Mouse (Mus musculus): ENCODE data around the gene Olfr510.
"Not testable (repeated sequence)": the region's sequence is repeated elsewhere in the genome, so short reads cannot be mapped to it uniquely, and the experiment has no call there.

The Olfr510 gene

DNA sequence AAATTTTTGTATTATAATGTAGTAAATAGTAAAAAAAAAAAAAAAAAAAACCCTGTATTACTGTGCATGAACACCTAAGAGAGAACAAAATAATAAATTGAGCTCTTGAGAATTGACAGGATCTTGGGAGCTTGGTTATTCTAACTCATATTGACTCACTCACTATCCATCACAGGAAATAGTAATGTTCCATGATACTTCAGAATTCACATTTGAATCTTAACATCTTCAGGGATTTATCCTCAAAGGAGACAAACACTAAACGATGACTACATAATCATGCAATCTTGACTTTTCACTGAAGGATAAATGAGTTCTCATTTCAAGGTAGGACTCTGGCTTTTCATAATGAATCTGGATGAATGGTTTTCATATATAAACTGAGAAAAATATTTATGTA, at the start of gene Olfr510:
Gene Olfr510, plus strand, starts transcription at position 301 of the 400 bp plus-strand sequence.
- DNase-seq (ENCODE audit: low spot score in 2 of 2) = no peak

- DNase-seq (ENCODE audit: low spot score in 2 of 2) = not testable (repeated sequence)
Measured at GRCm38 (mm10) chr7:108616781-108617180, 49.4 kb upstream of the Olfr510 start.

- no peak for DNase-seq (ENCODE audit: low spot score in 2 of 2)
Measured at GRCm38 (mm10) chr7:108621514-108621913, 44.7 kb upstream of the Olfr510 start, which contains the start of gene Olfr507. Olfr507 (plus strand) TSS chr7:108621814.

GRCm38 (mm10) chr7:108629694-108630093, 36.5 kb upstream of the Olfr510 start, which contains the start of gene Olfr508:
Olfr508 (plus strand) TSS chr7:108629994.
- DNase-seq (ENCODE audit: low spot score in 2 of 2) = no peak

GRCm38 (mm10) chr7:108651806-108652205, 14.4 kb upstream of the Olfr510 start, which contains the start of gene Olfr509:
Olfr509 (minus strand) TSS chr7:108651906.
- DNase-seq (ENCODE audit: low spot score in 2 of 2) = no peak

DNA sequence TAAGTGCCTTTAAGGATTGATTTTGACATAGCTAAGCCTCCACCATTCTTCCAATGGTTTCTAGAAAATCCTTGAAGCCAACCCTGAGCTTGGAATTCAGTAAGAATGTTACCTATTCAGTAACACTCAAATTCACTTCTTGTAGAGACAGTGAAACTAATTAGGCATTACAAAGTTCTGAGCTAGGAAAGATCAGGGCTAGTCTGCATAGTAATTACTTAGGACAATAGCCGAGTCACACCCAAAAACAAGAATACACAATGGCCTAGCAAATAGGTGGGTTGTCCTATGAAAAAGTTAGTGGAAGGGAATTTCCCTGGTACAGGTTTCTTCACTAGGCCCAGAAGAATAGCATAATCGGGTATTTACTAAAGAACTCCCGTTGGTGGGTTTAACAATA, 3.8 kb upstream of the Olfr510 start:
- DNase-seq (ENCODE audit: low spot score in 2 of 2) = no peak

DNA sequence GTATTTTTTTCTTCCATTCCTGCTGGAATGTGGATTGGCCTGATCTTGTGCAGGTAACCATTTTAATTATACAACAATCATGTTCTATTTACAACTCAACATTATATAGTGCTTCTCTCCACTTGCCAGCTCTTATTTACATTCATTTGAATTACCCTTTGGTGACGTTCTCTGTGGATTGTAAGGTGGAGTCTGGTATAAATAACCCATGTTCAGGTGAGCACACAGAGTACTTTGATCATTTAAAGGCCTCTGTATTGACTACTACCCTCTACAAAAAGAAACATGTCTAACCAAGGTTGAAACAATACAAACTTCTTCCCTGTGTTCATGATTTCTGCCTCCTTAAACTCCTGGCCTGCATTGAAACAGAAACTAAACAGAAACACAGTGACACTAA, 4.8 kb downstream of the Olfr510 start:
- DNase-seq (ENCODE audit: low spot score in 2 of 2) = no peak

DNA sequence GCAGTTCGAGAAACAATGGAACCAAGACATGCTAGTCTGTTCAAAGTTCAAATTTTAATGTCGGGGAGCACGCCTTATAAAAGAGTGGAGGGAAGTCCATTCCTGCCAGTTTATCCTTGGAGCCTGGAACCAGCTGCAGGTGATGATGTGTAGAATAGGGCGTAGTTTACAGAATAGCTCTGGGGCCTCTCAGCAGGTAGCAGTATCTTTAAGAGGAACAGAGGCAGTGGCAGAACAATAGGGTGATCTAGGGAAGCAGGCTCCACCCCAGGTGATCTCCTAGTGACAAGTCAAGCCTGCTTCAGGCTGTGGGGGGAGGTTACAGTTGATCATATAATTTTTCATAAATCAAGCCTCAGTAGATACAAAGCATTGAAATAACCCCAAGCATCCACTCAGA, 12.7 kb downstream of the Olfr510 start:
- DNase-seq (ENCODE audit: low spot score in 2 of 2) = no peak

GRCm38 (mm10) chr7:108713020-108713419, 46.8 kb downstream of the Olfr510 start, which contains the start of gene Olfr512:
Olfr512 (plus strand) TSS chr7:108713320.
- no peak for DNase-seq (ENCODE audit: low spot score in 2 of 2)

Measured in left cerebral cortex, adult 9 months (tissue).